Mouse (Mus musculus) C2C12 (cell line): ENCODE measurements around the gene Capn9.

Experiments used
- CEBPB ChIP-seq: IDR thresholded peaks from one replicate; pipeline ENCODE4 v1.6.1; 2011; ENCODE audit warnings: low read depth, mild to moderate bottlenecking, control low read depth, moderate library complexity
- CTCF ChIP-seq: IDR thresholded peaks from one replicate; pipeline ENCODE4 v1.5.1; 2011; ENCODE audit not compliant: control insufficient read depth, insufficient read depth, insufficient read length
- FOSL1 ChIP-seq: IDR thresholded peaks from one replicate; pipeline ENCODE4 v1.8.0; 2011; ENCODE audit warnings: mild to moderate bottlenecking, low read length; ENCODE audit not compliant: poor library complexity, insufficient read depth, severe bottlenecking
- MAX ChIP-seq: IDR thresholded peaks from one replicate; pipeline ENCODE4 v1.6.1; 2011; ENCODE audit warnings: mild to moderate bottlenecking, control low read depth
- MYOD1 ChIP-seq: IDR thresholded peaks from one replicate; pipeline ENCODE4 v1.6.1; 2011; ENCODE audit warnings: low read depth; ENCODE audit not compliant: control insufficient read depth, insufficient read length
- MYOG ChIP-seq: IDR thresholded peaks from one replicate; pipeline ENCODE4 v1.6.1; 2011; ENCODE audit not compliant: control insufficient read depth, insufficient read length; ENCODE audit errors: extremely low read depth
- USF1 ChIP-seq: IDR thresholded peaks from one replicate; pipeline ENCODE4 v1.6.1; 2011; ENCODE audit warnings: low read depth, mild to moderate bottlenecking, control low read depth, moderate library complexity

- TF ChIP-seq CTCF (no peak), FOSL1 (no peak), USF1 (no peak), CEBPB (no peak), MYOG (no peak), MAX (no peak), MYOD1 (no peak)
Observed at GRCm38 (mm10) chr8:124585718-124586425, 10.0 kb downstream of the Capn9 start.
